Mouse (Mus musculus): ENCODE measurements at regions not wholly inside any gene's neighbourhood (a gene's known extent, or its start where the extent isn't known, plus 50 kb on each side); places are given as distances from the start of the nearest gene placed in this dataset.

DNA sequence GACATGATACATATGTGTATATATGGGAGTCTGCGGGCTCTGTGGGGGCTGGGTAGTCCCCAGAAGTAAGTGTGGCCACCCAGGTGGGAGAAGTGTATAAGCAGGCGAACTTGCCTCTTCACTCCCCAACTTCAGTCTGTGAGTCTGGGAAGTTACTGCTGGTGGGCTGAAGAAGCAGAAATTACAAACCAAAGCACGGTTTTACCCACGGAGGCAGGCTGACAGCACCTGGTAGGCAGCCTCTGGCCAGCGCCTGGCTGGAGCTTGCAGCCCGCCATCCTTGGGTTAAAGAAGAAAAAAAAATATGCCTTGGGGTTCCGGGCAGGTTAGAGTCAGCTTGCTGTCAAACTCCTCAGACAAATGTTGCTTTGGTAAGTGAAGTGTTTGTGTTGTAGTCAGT is 131.9 kb upstream of the Ubr2 start:
- TF ChIP-seq CTCF (IDR thresholded peaks at IDR 0.05; ENCODE audit: extremely low read depth, insufficient read depth, low read length) (no peak), POLR2A (IDR thresholded peaks at IDR 0.05; ENCODE audit: extremely low read depth, insufficient read depth, low read length) (no peak)

All from cortical plate, adult 2 months (tissue).